Mouse (Mus musculus): ENCODE measurements at regions not wholly inside any gene's neighbourhood (a gene's known extent, or its start where the extent isn't known, plus 50 kb on each side); places are given as distances from the start of the nearest gene placed in this dataset.

DNA sequence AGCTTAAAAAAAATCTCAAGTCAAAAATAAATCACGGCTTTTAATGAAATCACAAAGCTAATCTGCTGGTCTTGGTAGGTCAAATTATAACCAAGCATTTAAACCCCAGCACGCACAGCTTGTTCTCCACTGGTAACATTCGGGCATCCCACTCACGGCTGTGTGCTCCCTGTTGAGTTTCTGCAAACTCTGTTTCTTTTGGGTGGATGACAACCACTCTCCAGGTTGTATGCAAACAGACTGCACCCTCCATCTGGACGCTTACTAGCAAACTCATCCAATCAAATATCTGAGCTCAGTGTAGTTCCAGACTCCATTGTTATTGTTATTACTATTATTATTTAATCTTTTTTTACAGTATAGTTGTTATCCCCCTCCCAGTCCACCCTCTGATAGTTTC, 213.9 kb downstream of the Fam173b start:
- no peaks in the 10 kb centered on the region for H3K27me3 ChIP-seq (replicated peaks; ENCODE audit: insufficient read depth, low read length)
- no peak overlapping the region for H3K4me3 ChIP-seq (ENCODE audit: low read depth, low read length)

DNA sequence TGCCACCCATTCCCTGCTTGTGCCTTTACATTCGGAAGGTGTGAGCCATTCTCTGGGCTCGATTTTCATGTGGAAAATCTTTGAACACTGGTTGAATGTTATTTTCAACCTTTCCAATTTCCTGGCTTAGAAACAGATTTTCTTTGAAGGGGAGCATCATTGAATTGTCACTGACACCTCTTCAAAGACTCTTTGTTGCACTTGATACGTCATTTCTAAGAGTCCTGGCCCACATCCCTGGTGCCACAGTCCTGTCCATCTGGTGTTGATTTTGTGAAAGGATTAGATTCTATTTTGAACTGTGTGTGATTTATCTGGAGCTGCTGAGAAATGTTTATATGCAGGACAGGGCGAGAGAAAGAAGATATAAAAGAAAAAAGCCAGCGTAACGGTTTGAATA, 217.6 kb downstream of the Fam173b start:
- no peaks in the 10 kb centered on the region for H3K9me3 ChIP-seq (ENCODE audit: low read length)
- 33% methylated on average over 6 of the region's 6 CpGs for WGBS

More for the DNA sequence above, 213.9 kb downstream of the Fam173b start:
- 78% methylated on average over 5 of the region's 5 CpGs for WGBS
- Histone ChIP-seq H3K27ac (ENCODE audit: low read length) (no peak overlapping the region), H3K9me3 (ENCODE audit: low read length) (no peaks in the 10 kb centered on the region), H3K4me2 (replicated peaks; ENCODE audit: low read depth, low read length) (no peak overlapping the region), H3K9ac (replicated peaks; ENCODE audit: low read depth) (no peak overlapping the region), H3K36me3 (ENCODE audit: insufficient read depth, low read length) (no peaks in the 10 kb centered on the region), H3K4me1 (ENCODE audit: insufficient read depth, low read depth, low read length) (no peaks in the 10 kb centered on the region)
- TF ChIP-seq CTCF (IDR thresholded peaks at IDR 0.05) (no peak), EP300 (IDR thresholded peaks at IDR 0.05) (no peak)
- ATAC-seq, result no peak
- no peak for DNase-seq (ENCODE audit: low spot score)

DNA sequence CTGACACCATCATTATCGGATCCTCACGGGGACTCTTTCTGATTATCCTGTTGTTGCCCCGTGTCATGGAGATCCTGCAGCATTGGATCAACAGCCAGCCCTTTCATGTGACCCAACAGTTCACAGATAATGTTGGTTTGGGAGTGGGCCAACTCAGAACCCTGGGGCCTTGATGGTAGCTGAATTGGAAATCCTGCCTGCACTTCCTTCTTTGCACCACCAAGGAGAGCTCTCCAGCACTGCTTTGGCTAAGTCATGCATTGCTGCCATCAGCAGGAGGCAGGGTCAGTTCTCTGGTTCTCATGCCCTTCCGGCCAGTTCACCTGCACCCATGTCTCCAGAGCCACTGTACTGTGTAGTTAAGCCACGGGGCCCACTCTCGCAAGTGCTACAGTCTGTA, 225.6 kb downstream of the Fam173b start:
- DNase-seq (ENCODE audit: low spot score) (no peak), ATAC-seq (no peak)
- H3K27ac ChIP-seq (ENCODE audit: low read length), result no peak overlapping the region
- H3K4me1 ChIP-seq (ENCODE audit: insufficient read depth, low read depth, low read length), result no peaks in the 10 kb centered on the region
- H3K27me3 ChIP-seq (replicated peaks; ENCODE audit: insufficient read depth, low read length), result no peaks in the 10 kb centered on the region
- no peak overlapping the region for H3K4me2 ChIP-seq (replicated peaks; ENCODE audit: low read depth, low read length)
- 82% methylated on average over 6 of the region's 6 CpGs for WGBS
- no peaks in the 10 kb centered on the region for H3K36me3 ChIP-seq (ENCODE audit: insufficient read depth, low read length)
- TF ChIP-seq CTCF (IDR thresholded peaks at IDR 0.05) (no peak), EP300 (IDR thresholded peaks at IDR 0.05) (no peak)
- no peak overlapping the region for H3K9ac ChIP-seq (replicated peaks; ENCODE audit: low read depth)
- H3K4me3 ChIP-seq (ENCODE audit: low read depth, low read length), result no peak overlapping the region
- H3K9me3 ChIP-seq (ENCODE audit: low read length), result no peaks in the 10 kb centered on the region

More for the DNA sequence above, 217.6 kb downstream of the Fam173b start:
- ATAC-seq (peak; percentile 70), DNase-seq (ENCODE audit: low spot score) (peak; percentile 65)
- TF ChIP-seq CTCF (IDR thresholded peaks at IDR 0.05), result no peak
- peak; percentile 64 for TF ChIP-seq EP300 (IDR thresholded peaks at IDR 0.05)
- Histone ChIP-seq H3K27me3 (replicated peaks; ENCODE audit: insufficient read depth, low read length) (no peaks in the 10 kb centered on the region), H3K4me3 (ENCODE audit: low read depth, low read length) (no peak overlapping the region), H3K4me2 (replicated peaks; ENCODE audit: low read depth, low read length) (no peak overlapping the region), H3K9ac (replicated peaks; ENCODE audit: low read depth) (no peak overlapping the region), H3K4me1 (ENCODE audit: insufficient read depth, low read depth, low read length) (no peaks in the 10 kb centered on the region), H3K27ac (ENCODE audit: low read length) (no peak overlapping the region), H3K36me3 (ENCODE audit: insufficient read depth, low read length) (no peaks in the 10 kb centered on the region)

DNA sequence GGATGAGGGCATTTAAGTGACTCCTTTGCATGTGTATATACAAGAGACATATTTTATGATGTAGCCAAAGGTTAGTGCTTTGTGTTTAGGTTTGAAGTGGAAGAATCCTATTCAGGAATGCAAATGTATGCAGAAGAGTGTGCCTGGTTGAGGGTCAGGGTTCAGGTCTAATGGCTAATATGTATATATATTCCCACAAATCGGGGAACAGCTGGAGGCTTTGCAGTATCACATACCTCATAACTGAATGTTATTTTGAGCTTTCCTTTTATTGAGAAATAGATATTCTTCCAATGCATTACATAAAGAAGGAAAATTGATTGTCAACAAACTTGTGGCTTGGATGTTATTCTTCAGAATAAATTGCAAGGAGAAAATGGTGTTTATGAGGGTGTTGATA, 239.9 kb downstream of the Fam173b start:
- DNase-seq (ENCODE audit: low spot score) (no peak), ATAC-seq (no peak)
- H3K9me3 ChIP-seq (ENCODE audit: low read length), result no peaks in the 10 kb centered on the region
- H3K9ac ChIP-seq (replicated peaks; ENCODE audit: low read depth), result no peak overlapping the region
- no peak for TF ChIP-seq CTCF (IDR thresholded peaks at IDR 0.05)
- TF ChIP-seq EP300 (IDR thresholded peaks at IDR 0.05), result no peak
- WGBS, result 63% methylated on average over 1 of the region's 1 CpGs
- no peaks in the 10 kb centered on the region for H3K36me3 ChIP-seq (ENCODE audit: insufficient read depth, low read length)
- no peak overlapping the region for H3K4me3 ChIP-seq (ENCODE audit: low read depth, low read length)
- no peak overlapping the region for H3K4me2 ChIP-seq (replicated peaks; ENCODE audit: low read depth, low read length)
- no peak overlapping the region for H3K27ac ChIP-seq (ENCODE audit: low read length)
- no peaks in the 10 kb centered on the region for H3K4me1 ChIP-seq (ENCODE audit: insufficient read depth, low read depth, low read length)
- H3K27me3 ChIP-seq (replicated peaks; ENCODE audit: insufficient read depth, low read length), result no peaks in the 10 kb centered on the region

DNA sequence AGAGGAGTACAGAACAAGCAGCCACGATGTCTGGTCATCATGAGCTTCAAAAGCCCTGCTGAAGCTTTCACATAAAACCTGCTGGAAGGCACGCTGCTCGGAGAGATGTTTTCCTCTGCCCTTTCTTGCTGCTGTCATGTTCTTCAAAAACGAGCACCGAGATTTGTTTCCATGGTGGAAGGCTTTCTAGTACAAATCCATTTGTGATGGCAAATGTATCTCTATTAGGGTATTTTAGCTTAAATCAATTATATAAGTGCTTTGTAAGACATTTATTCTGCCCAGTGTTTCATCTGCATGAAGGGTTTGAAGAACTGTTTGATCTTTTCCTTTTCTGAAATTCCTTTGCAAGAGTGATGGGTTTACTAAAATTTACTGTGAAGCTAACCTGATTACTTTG, 253.1 kb downstream of the Fam173b start:
- Histone ChIP-seq H3K9me3 (ENCODE audit: low read length) (no peaks in the 10 kb centered on the region), H3K4me2 (replicated peaks; ENCODE audit: low read depth, low read length) (no peak overlapping the region), H3K4me1 (ENCODE audit: insufficient read depth, low read depth, low read length) (no peaks in the 10 kb centered on the region), H3K36me3 (ENCODE audit: insufficient read depth, low read length) (no peaks in the 10 kb centered on the region), H3K27me3 (replicated peaks; ENCODE audit: insufficient read depth, low read length) (no peaks in the 10 kb centered on the region), H3K27ac (ENCODE audit: low read length) (no peak overlapping the region), H3K4me3 (ENCODE audit: low read depth, low read length) (no peak overlapping the region), H3K9ac (replicated peaks; ENCODE audit: low read depth) (no peak overlapping the region)
- ATAC-seq (no peak), DNase-seq (ENCODE audit: low spot score) (no peak)
- TF ChIP-seq CTCF (IDR thresholded peaks at IDR 0.05), result no peak
- TF ChIP-seq EP300 (IDR thresholded peaks at IDR 0.05), result no peak
- 79% methylated on average over 5 of the region's 5 CpGs for WGBS

DNA sequence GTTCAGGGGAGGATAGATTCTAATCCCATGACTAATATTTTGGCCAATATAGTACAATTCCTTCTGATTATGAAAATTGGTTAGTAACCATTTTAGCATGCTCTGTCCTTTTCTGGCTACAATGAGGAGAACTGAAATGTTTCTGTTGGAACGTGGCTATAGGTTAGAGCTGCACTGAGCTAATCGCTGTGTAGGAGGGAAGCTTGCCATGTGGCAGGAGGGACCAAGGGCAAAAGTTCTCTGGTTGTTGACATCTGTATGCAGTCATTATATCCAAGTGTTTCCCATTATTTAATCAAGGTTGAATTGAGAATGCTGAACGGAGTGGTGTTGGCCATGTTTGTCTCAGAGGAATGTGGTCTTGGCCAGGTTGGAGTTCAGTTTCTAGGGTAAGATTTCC, 253.5 kb downstream of the Fam173b start:
- Histone ChIP-seq H3K4me2 (replicated peaks; ENCODE audit: low read depth, low read length) (no peak overlapping the region), H3K27ac (ENCODE audit: low read length) (no peak overlapping the region), H3K9me3 (ENCODE audit: low read length) (no peaks in the 10 kb centered on the region), H3K4me1 (ENCODE audit: insufficient read depth, low read depth, low read length) (no peaks in the 10 kb centered on the region), H3K27me3 (replicated peaks; ENCODE audit: insufficient read depth, low read length) (no peaks in the 10 kb centered on the region), H3K9ac (replicated peaks; ENCODE audit: low read depth) (no peak overlapping the region), H3K4me3 (ENCODE audit: low read depth, low read length) (no peak overlapping the region), H3K36me3 (ENCODE audit: insufficient read depth, low read length) (no peaks in the 10 kb centered on the region)
- no peak for TF ChIP-seq CTCF (IDR thresholded peaks at IDR 0.05)
- TF ChIP-seq EP300 (IDR thresholded peaks at IDR 0.05), result no peak
- WGBS, result 66% methylated on average over 3 of the region's 3 CpGs
- DNase-seq (ENCODE audit: low spot score), result no peak
- ATAC-seq, result no peak

DNA sequence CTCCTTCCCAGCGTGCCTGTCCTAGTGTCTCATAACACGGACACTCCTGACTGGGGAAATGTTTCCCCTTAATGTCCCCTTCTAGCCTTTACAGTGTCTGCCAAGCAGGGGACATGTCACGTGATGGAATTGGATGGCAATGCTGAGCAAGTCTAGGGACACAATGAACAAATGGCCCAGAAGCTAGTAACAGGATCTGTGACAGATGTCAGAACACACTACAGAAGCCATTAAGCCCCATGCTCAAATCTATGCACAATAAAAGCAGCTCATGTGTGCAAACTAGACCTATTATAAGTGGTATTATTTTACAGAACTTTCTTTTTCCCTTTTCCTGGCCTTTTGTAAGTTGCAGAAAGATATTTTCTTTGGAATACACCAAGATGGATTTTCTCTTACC, 267.4 kb downstream of the Fam173b start:
- WGBS, result 74% methylated on average over 3 of the region's 3 CpGs
- Histone ChIP-seq H3K4me3 (ENCODE audit: low read depth, low read length) (no peak overlapping the region), H3K36me3 (ENCODE audit: insufficient read depth, low read length) (no peaks in the 10 kb centered on the region), H3K27me3 (replicated peaks; ENCODE audit: insufficient read depth, low read length) (no peaks in the 10 kb centered on the region), H3K27ac (ENCODE audit: low read length) (no peak overlapping the region), H3K4me2 (replicated peaks; ENCODE audit: low read depth, low read length) (no peak overlapping the region), H3K9ac (replicated peaks; ENCODE audit: low read depth) (no peak overlapping the region), H3K4me1 (ENCODE audit: insufficient read depth, low read depth, low read length) (no peaks in the 10 kb centered on the region), H3K9me3 (ENCODE audit: low read length) (no peaks in the 10 kb centered on the region)
- no peak for DNase-seq (ENCODE audit: low spot score)
- ATAC-seq, result no peak
- TF ChIP-seq EP300 (IDR thresholded peaks at IDR 0.05) (no peak), CTCF (IDR thresholded peaks at IDR 0.05) (no peak)

Measured in lung, postnatal 0 days (tissue).